Mouse (Mus musculus): ENCODE measurements around the gene Zcchc14.

Zcchc14 gene

GRCm38 (mm10) chr8:121620801-121621516 is 31.7 kb downstream of the Zcchc14 start:
- DNase-seq = peak; percentile 91 to 94

- peak; percentile 91 to 93 for DNase-seq
Observed at GRCm38 (mm10) chr8:121619401-121619995, 33.2 kb downstream of the Zcchc14 start.

- DNase-seq = no peak
Observed at GRCm38 (mm10) chr8:121613419-121613818, 39.3 kb downstream of the Zcchc14 start.

- DNase-seq = no peak
Observed at GRCm38 (mm10) chr8:121609916-121610315, 42.8 kb downstream of the Zcchc14 start.

GRCm38 (mm10) chr8:121609251-121609650 is 43.5 kb downstream of the Zcchc14 start:
- DNase-seq = no peak

GRCm38 (mm10) chr8:121607661-121608060 is 45.0 kb downstream of the Zcchc14 start:
- DNase-seq = no peak

- DNase-seq = no peak
Observed at GRCm38 (mm10) chr8:121603801-121604200, 48.9 kb downstream of the Zcchc14 start.

- peak; percentile 86 to 87 for DNase-seq
Observed at GRCm38 (mm10) chr8:121602860-121603259, 49.8 kb downstream of the Zcchc14 start.

GRCm38 (mm10) chr8:121602411-121602810 is 50.3 kb downstream of the Zcchc14 start:
- no peak for DNase-seq

- no peak for DNase-seq
Observed at GRCm38 (mm10) chr8:121599842-121600241, 52.9 kb downstream of the Zcchc14 start.

- DNase-seq = peak; percentile 91 to 92
Observed at GRCm38 (mm10) chr8:121598892-121599291, 53.8 kb downstream of the Zcchc14 start.

GRCm38 (mm10) chr8:121598190-121598589 is 54.5 kb downstream of the Zcchc14 start:
- DNase-seq = no peak

GRCm38 (mm10) chr8:121597492-121597891 is 55.2 kb downstream of the Zcchc14 start:
- peak in 1 of 2 experiments; percentile 31 for DNase-seq

- peak; percentile 73 to 87 for DNase-seq
Observed at GRCm38 (mm10) chr8:121593983-121594382, 58.7 kb downstream of the Zcchc14 start.

GRCm38 (mm10) chr8:121593293-121593692 is 59.4 kb downstream of the Zcchc14 start:
- DNase-seq = no peak

GRCm38 (mm10) chr8:121591178-121592066 is 61.3 kb downstream of the Zcchc14 start:
- DNase-seq = peak; percentile 49 to 63

GRCm38 (mm10) chr8:121590203-121591177 is 62.2 kb downstream of the Zcchc14 start, which contains the start of gene Map1lc3b:
Gene Map1lc3b, plus strand, starts transcription at chr8:121590361.
- DNase-seq = peak; percentile 92 to 96

- no peak for DNase-seq
Observed at GRCm38 (mm10) chr8:121589205-121589726, 63.4 kb downstream of the Zcchc14 start.

GRCm38 (mm10) chr8:121588750-121589149 is 64.0 kb downstream of the Zcchc14 start:
- no peak for DNase-seq

- peak; percentile 100 for DNase-seq
Observed at GRCm38 (mm10) chr8:121585159-121585825, 67.4 kb downstream of the Zcchc14 start.

GRCm38 (mm10) chr8:121584730-121585129 is 68.0 kb downstream of the Zcchc14 start:
- no peak for DNase-seq
